Mouse (Mus musculus) testis, adult 2 months (tissue): Measurements from ENCODE around the gene Dcbld2.

Experiments
- CTCF ChIP-seq: fragments of 200-500 bp; IDR thresholded peaks from 2 replicates; pipeline ENCODE4 v1.5.1; 2012; ENCODE audit warnings: low read depth, mild to moderate bottlenecking, inconsistent platforms, low read length, moderate library complexity; ENCODE audit not compliant: control insufficient read depth, insufficient read depth, insufficient replicate concordance
- POLR2A ChIP-seq: fragments of 200-500 bp; IDR thresholded peaks from 2 replicates; pipeline ENCODE4 v1.6.1; 2012; ENCODE audit warnings: low read depth, mild to moderate bottlenecking, inconsistent platforms, low read length, moderate library complexity; ENCODE audit not compliant: control insufficient read depth

GRCm38 (mm10) chr16:58479898-58480448 lies 71.7 kb downstream of the Dcbld2 start:
- no peak for TF ChIP-seq CTCF
- no peak for TF ChIP-seq POLR2A
